Mouse (Mus musculus) frontal cortex, postnatal 14 days (tissue): Measurements from ENCODE around the gene Zbtb12.
"Not testable (repeated sequence)": the region's sequence is repeated elsewhere in the genome, so short reads cannot be mapped to it uniquely, and the experiment has no call there.

ENCODE experiments used
- DNase-seq, 2 experiments: peaks; one replicate each; pipeline ENCODE4 v3.0.0; 2022; ENCODE audit warnings: low spot score in 2 of 2

The Zbtb12 gene

DNA sequence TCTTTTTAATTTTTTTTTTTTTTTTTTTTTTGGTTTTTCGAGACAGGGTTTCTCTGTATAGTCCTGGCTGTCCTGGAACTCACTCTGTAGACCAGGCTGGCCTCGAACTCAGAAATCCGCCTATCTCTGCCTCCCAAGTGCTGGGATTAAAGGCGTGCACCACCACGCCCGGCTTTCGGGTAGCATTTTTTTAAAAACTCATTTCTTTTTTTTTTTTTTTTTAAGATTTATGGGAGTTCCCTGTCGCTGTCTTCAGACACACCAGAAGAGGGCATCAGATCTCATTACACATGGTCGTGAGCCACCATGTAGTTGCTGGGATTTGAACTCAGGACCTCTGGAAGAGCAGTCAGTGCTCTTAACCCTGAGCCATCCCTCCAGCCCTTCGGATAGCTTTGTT, 22.7 kb downstream of the Zbtb12 start:
- not testable (repeated sequence) for DNase-seq

DNA sequence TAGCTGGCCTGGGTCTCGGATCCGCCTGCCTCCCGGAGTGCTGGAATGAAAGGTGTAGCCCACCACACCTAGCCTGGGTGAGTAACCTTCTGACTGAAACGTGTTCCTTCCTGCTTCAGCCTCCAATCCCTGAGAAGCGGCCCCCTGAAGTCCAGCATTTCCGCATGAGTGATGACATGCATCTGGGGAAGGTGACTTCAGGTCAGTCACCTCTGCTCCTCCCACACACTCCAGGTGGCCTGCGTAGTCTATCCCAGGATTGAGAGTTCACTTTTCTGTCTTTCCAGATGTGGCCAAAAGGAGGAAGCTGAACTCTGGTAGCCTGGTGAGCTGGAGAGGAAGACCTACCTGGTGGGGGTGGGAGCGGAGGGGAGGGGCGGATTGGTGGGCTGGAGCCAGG, 23.6 kb downstream of the Zbtb12 start:
- DNase-seq: no peak

GRCm38 (mm10) chr17:34910982-34911381, 31.7 kb downstream of the Zbtb12 start:
- no peak for DNase-seq

GRCm38 (mm10) chr17:34911945-34912351, 32.7 kb downstream of the Zbtb12 start:
- no peak for DNase-seq

GRCm38 (mm10) chr17:34913930-34914665, 34.8 kb downstream of the Zbtb12 start, which contains the start of gene Slc44a4:
TSS of gene Slc44a4 (plus strand) at chr17:34914466.
- no peak for DNase-seq

DNA sequence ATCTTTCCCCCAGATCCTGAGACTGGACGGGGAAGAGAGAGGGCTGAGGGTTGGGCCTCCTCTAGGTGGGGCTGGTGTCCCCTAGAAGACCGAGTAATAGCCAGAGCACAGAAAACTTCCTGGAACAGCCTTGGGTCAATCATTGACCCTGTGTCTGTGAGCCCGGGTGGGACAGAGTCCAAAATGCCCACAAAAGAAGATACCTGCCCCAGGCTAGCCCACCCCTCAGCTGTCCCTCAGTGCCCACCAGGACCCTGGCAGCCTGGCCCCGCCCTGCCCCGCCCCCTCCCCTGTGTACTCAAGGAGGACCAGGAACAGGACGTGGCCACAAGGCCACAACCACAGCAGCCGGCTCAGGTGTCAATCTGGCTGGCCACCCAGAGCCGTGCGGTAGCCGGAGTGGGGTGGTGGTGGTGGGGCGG, 36.1 kb downstream of the Zbtb12 start:
- DNase-seq: no peak

GRCm38 (mm10) chr17:34916316-34916715, 37.0 kb downstream of the Zbtb12 start:
- no peak for DNase-seq

- DNase-seq: no peak
These were observed 37.9 kb downstream of the Zbtb12 start for GRCm38 (mm10) chr17:34917188-34917587.

GRCm38 (mm10) chr17:34922939-34923338, 43.7 kb downstream of the Zbtb12 start:
- no peak for DNase-seq

DNA sequence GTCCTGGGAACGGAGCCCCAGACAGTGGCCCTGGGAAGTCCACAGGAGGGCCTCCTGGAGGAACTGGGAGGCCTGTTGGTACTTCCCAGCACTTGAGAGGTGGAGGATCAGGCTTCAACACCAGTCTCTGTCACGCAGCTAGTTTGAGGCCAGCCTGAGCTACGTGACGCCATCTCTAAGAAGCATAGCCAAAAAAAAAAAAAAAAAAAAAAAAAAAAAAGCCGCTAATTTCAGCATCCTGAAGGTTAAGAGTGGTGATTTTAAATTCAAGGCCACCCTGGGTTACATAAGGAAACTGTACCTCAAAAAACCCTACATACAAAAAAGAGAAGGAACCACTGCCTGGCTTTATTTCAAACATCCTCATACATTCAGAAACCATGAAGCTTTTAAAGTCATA, 45.0 kb downstream of the Zbtb12 start:
- DNase-seq: no peak

- no peak for DNase-seq
These were observed 48.2 kb downstream of the Zbtb12 start for GRCm38 (mm10) chr17:34927306-34928019.

GRCm38 (mm10) chr17:34928841-34929240, 49.6 kb downstream of the Zbtb12 start:
- no peak for DNase-seq

- peak; percentile 97 to 98 for DNase-seq
These were observed 51.9 kb downstream of the Zbtb12 start, which contains the start of gene Neu1 for GRCm38 (mm10) chr17:34931061-34931734. TSS of gene Neu1 (plus strand) at chr17:34931253.

- no peak for DNase-seq
These were observed 52.4 kb downstream of the Zbtb12 start for GRCm38 (mm10) chr17:34931735-34932098.

GRCm38 (mm10) chr17:34932287-34932686, 53.0 kb downstream of the Zbtb12 start:
- DNase-seq: no peak

GRCm38 (mm10) chr17:34934031-34934430, 54.7 kb downstream of the Zbtb12 start:
- no peak for DNase-seq

DNA sequence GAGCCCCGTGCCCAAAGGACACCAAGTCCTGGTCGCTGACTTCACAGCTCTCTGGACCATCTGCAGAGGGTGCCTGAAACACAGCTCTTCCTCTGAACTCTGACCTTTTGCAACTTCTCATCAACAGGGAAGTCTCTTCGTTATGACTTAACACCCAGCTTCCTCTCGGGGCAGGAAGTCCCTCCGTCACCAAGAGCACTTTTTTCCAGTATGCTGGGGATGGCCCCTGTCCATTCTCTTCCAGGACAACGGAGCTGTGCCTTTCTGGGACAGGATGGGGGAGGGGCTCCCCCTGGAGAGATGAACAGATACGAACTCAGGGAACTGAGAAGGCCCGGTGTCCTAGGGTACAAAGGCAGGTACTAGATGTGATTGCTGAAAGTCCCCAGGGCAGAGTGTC, 55.5 kb downstream of the Zbtb12 start:
- DNase-seq: no peak

DNA sequence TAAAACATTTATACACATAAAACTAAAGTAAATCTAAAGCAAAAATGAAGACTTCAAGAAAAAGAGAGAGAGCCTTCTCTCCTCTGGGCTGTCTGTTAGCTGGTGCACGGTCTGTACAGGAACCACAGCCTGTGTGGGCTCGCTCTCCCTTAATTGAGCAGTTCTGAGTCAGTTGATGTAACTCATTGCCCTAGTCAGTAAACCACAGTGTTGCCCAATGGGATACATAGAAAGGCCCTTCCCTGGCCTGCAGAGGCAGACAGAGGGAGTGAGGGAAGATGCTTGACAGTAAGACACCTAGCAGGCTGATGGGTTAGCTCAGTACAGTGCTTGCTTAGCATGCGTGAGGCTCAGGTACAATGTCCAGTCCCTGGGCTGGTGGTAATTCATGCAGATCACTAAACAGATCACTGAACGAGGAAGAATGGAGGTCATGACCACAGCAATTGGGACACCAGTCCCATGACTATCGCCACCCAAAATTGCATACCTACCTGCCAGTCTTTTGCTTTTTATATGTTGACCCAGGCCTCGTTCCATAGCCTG, 58.8 kb downstream of the Zbtb12 start:
- DNase-seq: no peak

GRCm38 (mm10) chr17:34941344-34942041, 62.2 kb downstream of the Zbtb12 start:
- DNase-seq: no peak

DNA sequence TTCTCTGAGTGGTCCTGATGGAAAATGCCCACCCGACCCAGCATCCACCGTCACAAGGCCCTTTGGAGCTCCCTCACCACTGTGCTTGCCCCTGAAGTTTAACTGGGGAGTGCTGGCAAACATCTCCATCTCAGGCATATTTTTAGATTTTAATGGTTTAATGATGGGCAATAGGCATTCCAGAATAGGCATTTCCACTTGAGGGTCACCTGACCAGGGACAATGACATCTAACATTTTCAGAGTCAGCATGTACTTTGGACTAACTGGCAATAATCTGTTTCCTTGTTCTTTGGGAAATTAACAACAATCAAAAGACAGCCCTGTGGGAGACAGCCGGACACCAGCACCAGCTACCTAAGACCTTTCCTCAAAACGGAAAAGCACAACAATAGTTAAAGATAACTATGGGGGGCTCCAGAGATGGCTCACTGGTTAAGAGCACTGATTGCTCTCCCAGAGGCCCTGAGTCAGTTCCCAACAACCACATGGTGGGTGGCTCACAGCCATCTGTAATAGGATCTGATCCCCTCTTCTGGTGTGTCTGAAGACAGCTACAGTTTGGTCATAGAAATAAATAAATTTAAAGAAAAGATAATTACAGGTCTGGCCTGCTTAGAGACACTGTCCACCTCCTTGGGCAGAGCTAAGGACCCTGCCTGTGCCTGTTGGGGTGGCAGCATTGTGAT, 64.0 kb downstream of the Zbtb12 start:
- no peak for DNase-seq

GRCm38 (mm10) chr17:34944362-34944761, 65.1 kb downstream of the Zbtb12 start:
- DNase-seq: no peak
